Mouse (Mus musculus): Measurements from ENCODE around the gene Ankrd10.

DNA sequence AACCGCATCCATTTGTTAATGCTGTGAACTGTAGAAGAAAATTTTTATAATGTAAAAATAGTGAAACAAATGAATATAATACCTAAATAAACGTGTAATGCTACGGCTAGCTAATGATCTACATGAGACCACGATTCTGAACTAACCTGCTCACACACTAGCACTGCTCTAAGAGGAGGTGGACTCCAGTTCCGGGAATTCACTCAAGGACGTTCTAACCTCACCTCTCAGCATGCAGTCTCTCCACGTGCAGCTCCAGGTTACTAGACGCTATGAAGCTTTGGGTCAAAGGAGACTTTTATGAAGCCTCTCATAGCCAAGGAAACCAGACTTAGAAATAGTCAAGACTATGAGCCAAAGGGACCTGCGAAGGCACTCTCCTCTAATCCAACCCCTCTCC lies 7.8 kb downstream of the Ankrd10 start:
- no peak for TF ChIP-seq GATA1 (IDR thresholded peaks at IDR 0.05; ENCODE audit: low read length)
- no peak for TF ChIP-seq TAL1 (IDR thresholded peaks at IDR 0.05; ENCODE audit: low read length)
